ENCODE assay signal across 12 mouse cellular contexts in genomic region chrX:6324056-6324455, GRCm38 (mm10). TPM values are rescaled to one million over a fixed set of nuclear protein-coding genes. Genes with fewer than 3 reads are reported as not detected.
A peak's percentile ranks its signal among the peaks of the same experiment; 100 is the strongest.
DNase-seq lines count a peak whose midpoint lies in the region; ATAC-seq and TF ChIP-seq lines count a peak whose summit lies in the region.
"Had no signal": no experiment of that assay in that cellular context is flagged by ENCODE, and none has a peak within 500 bp of the region (broad histone marks: within the 10 kb centered on the region; RNA-seq: fewer than 3 reads in every experiment).

No protein-coding gene starts in this region.

- in situ Hi-C loops in CH12.LX (cut with MboI; ENCODE audit: low pct_ligation_motif_present, low pct_unique_long_range_greater_than_20kb, low sequenced_read_pairs): no loop called here

- ATAC-seq in kidney, postnatal 0 days (replicated peaks; ENCODE audit: low FRiP score, low read depth): no peak
- ATAC-seq: midbrain, embryonic 16.5 days had no signal

- H3K27me3 ChIP-seq in kidney, postnatal 0 days (ENCODE audit: insufficient read depth, low read length): no peaks in the 10 kb centered on the region
- no peaks in the 10 kb centered on the region for H3K27me3 ChIP-seq in CH12.LX (replicated peaks)

- H3K4me3 ChIP-seq in kidney, postnatal 0 days (replicated peaks; ENCODE audit: low read depth, low read length): no peak overlapping the region
- no peak overlapping the region for H3K4me3 ChIP-seq in CH12.LX (replicated peaks in 1 of 3; ENCODE audit: low read depth in 2 of 3, low read length in 2 of 3, poor library complexity in 1 of 3)

- 39% methylated on average over 1 of the region's 1 CpGs for WGBS in kidney, postnatal 0 days

- H3K4me1 ChIP-seq in kidney, postnatal 0 days (replicated peaks; ENCODE audit: insufficient read depth, low read length): no peaks in the 10 kb centered on the region
- H3K4me1 ChIP-seq in CH12.LX (ENCODE audit: control insufficient read depth in 1 of 2, insufficient read depth in 2 of 2): no peaks in the 10 kb centered on the region

- no peak for TF ChIP-seq EP300 in CH12.LX (IDR thresholded peaks at IDR 0.05; ENCODE audit: low read length)

- no peak overlapping the region for H3K9ac ChIP-seq in kidney, postnatal 0 days (ENCODE audit: low read depth, low read length)
- no peak overlapping the region for H3K9ac ChIP-seq in CH12.LX (ENCODE audit: insufficient read depth, low read depth)

- H3K79me2 ChIP-seq in CH12.LX (replicated peaks; ENCODE audit: control insufficient read depth, extremely low read depth, insufficient read depth, poor library complexity, severe bottlenecking): no peaks in the 10 kb centered on the region

- peak; percentile 3 for DNase-seq in adrenal gland, postnatal 10 days
- DNase-seq in adrenal gland, postnatal 4 days (ENCODE audit: low spot score in 2 of 2): no peak
- peak; percentile 15 for DNase-seq in kidney, postnatal 0 days (ENCODE audit: low spot score)
- no peak for DNase-seq in kidney, postnatal 4 days
- DNase-seq in CH12.LX (ENCODE audit: extremely low read depth): peak; percentile 29
- peak; percentile 1 for DNase-seq in embryo, embryonic 11.5 days (ENCODE audit: low read depth, low spot score)
- no peak for DNase-seq in neural tube, embryonic 10.5 days (ENCODE audit: extremely low spot score, low spot score)
- DNase-seq in layer of hippocampus, adult 8-10 months (ENCODE audit: low spot score in 2 of 2): no peak
- DNase-seq: layer of hippocampus, adult 9-11 months had no signal

- dilution Hi-C loops in CH12.LX (cut with MboI; ENCODE audit: extremely low pct_ligation_motif_present, extremely low pct_unique_long_range_greater_than_20kb, low sequenced_read_pairs): no loop called here

- H3K9me3 ChIP-seq in kidney, postnatal 0 days (replicated peaks; ENCODE audit: low read length): no peaks in the 10 kb centered on the region
- no peaks in the 10 kb centered on the region for H3K9me3 ChIP-seq in CH12.LX (replicated peaks; ENCODE audit: low read length)

- TF ChIP-seq CTCF in kidney, postnatal 0 days (IDR thresholded peaks at IDR 0.05; ENCODE audit: low read depth): peak; percentile 70
- TF ChIP-seq CTCF in CH12.LX (conservative IDR thresholded peaks at IDR 0.05 in 1 of 2, IDR thresholded peaks at IDR 0.05 in 1 of 2; ENCODE audit: low read depth in 2 of 2, low read length in 2 of 2): peak in 1 of 2 experiments; percentile 62; a peak in 2 of 4 replicates

- no peaks in the 10 kb centered on the region for H3K36me3 ChIP-seq in kidney, postnatal 0 days (ENCODE audit: insufficient read depth, low read length)
- no peaks in the 10 kb centered on the region for H3K36me3 ChIP-seq in CH12.LX (replicated peaks in 1 of 2; ENCODE audit: control insufficient read depth in 1 of 2, insufficient read depth in 1 of 2, low read length in 1 of 2)

- peak; percentile 49 for TF ChIP-seq RAD21 in CH12.LX (IDR thresholded peaks at IDR 0.05; ENCODE audit: low read depth, low read length)

- no peak overlapping the region for H3K27ac ChIP-seq in kidney, postnatal 0 days
- no peak overlapping the region for H3K27ac ChIP-seq in CH12.LX (ENCODE audit: insufficient read depth, low read depth)

- no peak overlapping the region for H3K4me2 ChIP-seq in kidney, postnatal 0 days (ENCODE audit: low read length)
- no peak overlapping the region for H3K4me2 ChIP-seq in CH12.LX (ENCODE audit: insufficient read depth, low read depth, poor library complexity, severe bottlenecking)

- TF ChIP-seq POLR2A in CH12.LX (IDR thresholded peaks at IDR 0.05; ENCODE audit: low read depth, low read length): no peak

TF ChIP-seq in CH12.LX, 34 proteins besides CTCF, POLR2A, EP300 and RAD21:
- peak; percentile 54; the same call in 1 of the 2 replicates for TF ChIP-seq SMC3 (IDR thresholded peaks at IDR 0.05; ENCODE audit: low read depth, low read length)
- no peak for TF ChIP-seq CHD2 (IDR thresholded peaks at IDR 0.05; ENCODE audit: low read length)
TF ChIP-seq in CH12.LX: peak in this region for 1.

RNA-seq across cellular contexts. Expression of gene Bmp15, which starts 3.5 kb away (rescaled TPM):
- under 1 TPM; 0.12 to 0.15 TPM for total RNA-seq in adrenal gland, postnatal 10 days (2021)
- under 1 TPM; 0.17 to 0.42 TPM for total RNA-seq in adrenal gland, postnatal 4 days (2021)
- 0.15 and 0.24 TPM in 2 replicates for polyA plus RNA-seq in kidney, postnatal 0 days (2015; fragmentation: Nextera tagmentation; extraction: Ambion mirVana)
- total RNA-seq in CH12.LX (2012; rRNA removed): not detected in 2 replicates
- not detected in 2 replicates for total RNA-seq in CH12.LX (2014; rRNA removed)
- polyA plus RNA-seq in CH12.LX (2012; ENCODE audit: insufficient read length, low read depth): not detected in 2 replicates
- under 1 TPM in 1 of 4 experiments, not detected in 3; 0.22 TPM for total RNA-seq in layer of hippocampus, adult 8-10 months (2022)
- total RNA-seq: gastrocnemius, adult 8-10 months; liver, adult 2 months had no signal
- polyA plus RNA-seq: liver, adult 2 months had no signal

Comparison
In these comparisons a context has a peak if more than half of its experiments do, and no peak if none do; other contexts are left out.
1. DNase-seq: peak in adrenal gland, postnatal 10 days (single experiment), kidney, postnatal 0 days (single experiment), CH12.LX (single experiment) and embryo, embryonic 11.5 days (single experiment); none in adrenal gland, postnatal 4 days (0 of 2), kidney, postnatal 4 days (0 of 2), neural tube, embryonic 10.5 days (single experiment) and layer of hippocampus, adult 8-10 months (0 of 2).